Mouse (Mus musculus): ENCODE results near the gene Olfr109. TPM values are rescaled to one million over a fixed set of nuclear protein-coding genes. Genes with fewer than 3 reads are reported as not detected.

Gene Olfr109
- total and polyA plus RNA-seq, 3 experiments: not detected

DNA sequence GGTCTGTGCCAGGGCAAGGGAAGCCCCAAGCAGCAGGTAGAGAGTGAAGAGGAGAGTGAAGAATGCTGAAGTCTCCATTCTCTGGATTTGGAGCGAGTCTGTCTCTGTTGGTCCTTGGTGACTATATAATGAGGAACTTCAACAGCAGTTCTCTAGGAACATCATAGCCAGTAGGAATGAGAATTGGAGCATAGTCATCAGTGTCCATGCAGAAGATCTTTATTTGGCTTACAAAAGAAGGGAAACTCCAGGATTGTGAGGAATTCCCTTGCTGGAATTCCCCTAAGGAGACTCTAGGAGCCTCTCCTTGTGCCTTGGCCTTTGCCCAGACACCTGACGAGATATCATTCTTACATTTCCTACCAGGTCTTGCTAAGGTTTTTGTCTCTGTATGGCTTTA, 24.7 kb downstream of the Olfr109 start, which contains the start of gene H2-M2:
H2-M2 (minus strand) TSS at position 101 of the 400 bp plus-strand sequence.
- H3K36me3 ChIP-seq (replicated peaks in 1 of 2; ENCODE audit: control insufficient read depth in 1 of 2, insufficient read depth in 1 of 2, low read length in 1 of 2): no peaks in the 10 kb centered on the region
- in situ Hi-C loops (cut with MboI; ENCODE audit: low pct_ligation_motif_present, low pct_unique_long_range_greater_than_20kb, low sequenced_read_pairs): no loop called here
- no peak within 1 kb of the TSS for H3K9ac ChIP-seq (ENCODE audit: insufficient read depth, low read depth)
- no peak within 1 kb of the TSS for H3K4me3 ChIP-seq (replicated peaks in 1 of 3; ENCODE audit: low read depth in 2 of 3, low read length in 2 of 3, poor library complexity in 1 of 3)
- no peaks in the 10 kb centered on the region for H3K4me1 ChIP-seq (ENCODE audit: control insufficient read depth in 1 of 2, insufficient read depth in 2 of 2)
- dilution Hi-C loops (cut with MboI; ENCODE audit: extremely low pct_ligation_motif_present, extremely low pct_unique_long_range_greater_than_20kb, low sequenced_read_pairs): no loop called here
- H3K79me2 ChIP-seq (replicated peaks; ENCODE audit: control insufficient read depth, extremely low read depth, insufficient read depth, poor library complexity, severe bottlenecking): no peaks in the 10 kb centered on the region
- DNase-seq (ENCODE audit: extremely low read depth): no peak
- TF ChIP-seq ZNF384 (IDR thresholded peaks at IDR 0.05; ENCODE audit: low read depth, low read length) (no peak), E2F4 (IDR thresholded peaks at IDR 0.05; ENCODE audit: insufficient replicate concordance, low read depth, low read length) (no peak), JUN (IDR thresholded peaks at IDR 0.05; ENCODE audit: insufficient read depth, low read depth, low read length) (no peak), GABPA (IDR thresholded peaks at IDR 0.05; ENCODE audit: insufficient replicate concordance, low read depth, low read length) (no peak), TBP (conservative IDR thresholded peaks at IDR 0.05; ENCODE audit: low read depth, low read length) (no peak), JUND (conservative IDR thresholded peaks at IDR 0.05; ENCODE audit: low read depth, low read length) (no peak), MAZ (IDR thresholded peaks at IDR 0.05; ENCODE audit: low read depth, low read length) (no peak), PAX5 (IDR thresholded peaks at IDR 0.05; ENCODE audit: low read length) (no peak), USF1 (IDR thresholded peaks at IDR 0.05; ENCODE audit: low read depth, low read length) (no peak), RCOR1 (conservative IDR thresholded peaks at IDR 0.05; ENCODE audit: low read depth, low read length) (no peak), NRF1 (IDR thresholded peaks at IDR 0.05; ENCODE audit: low read depth, low read length) (no peak), MXI1 (IDR thresholded peaks at IDR 0.05; ENCODE audit: low read depth, low read length) (no peak), UBTF (IDR thresholded peaks at IDR 0.05; ENCODE audit: low read depth, low read length) (no peak), EP300 (IDR thresholded peaks at IDR 0.05; ENCODE audit: low read length) (no peak)
- no peak within 1 kb of the TSS for H3K27ac ChIP-seq (ENCODE audit: insufficient read depth, low read depth)
- H3K9me3 ChIP-seq (replicated peaks; ENCODE audit: low read length): peaks cover 14% of the 10 kb centered on the region
- H3K27me3 ChIP-seq (replicated peaks): no peaks in the 10 kb centered on the region
- no peak within 1 kb of the TSS for H3K4me2 ChIP-seq (ENCODE audit: insufficient read depth, low read depth, poor library complexity, severe bottlenecking)

DNA sequence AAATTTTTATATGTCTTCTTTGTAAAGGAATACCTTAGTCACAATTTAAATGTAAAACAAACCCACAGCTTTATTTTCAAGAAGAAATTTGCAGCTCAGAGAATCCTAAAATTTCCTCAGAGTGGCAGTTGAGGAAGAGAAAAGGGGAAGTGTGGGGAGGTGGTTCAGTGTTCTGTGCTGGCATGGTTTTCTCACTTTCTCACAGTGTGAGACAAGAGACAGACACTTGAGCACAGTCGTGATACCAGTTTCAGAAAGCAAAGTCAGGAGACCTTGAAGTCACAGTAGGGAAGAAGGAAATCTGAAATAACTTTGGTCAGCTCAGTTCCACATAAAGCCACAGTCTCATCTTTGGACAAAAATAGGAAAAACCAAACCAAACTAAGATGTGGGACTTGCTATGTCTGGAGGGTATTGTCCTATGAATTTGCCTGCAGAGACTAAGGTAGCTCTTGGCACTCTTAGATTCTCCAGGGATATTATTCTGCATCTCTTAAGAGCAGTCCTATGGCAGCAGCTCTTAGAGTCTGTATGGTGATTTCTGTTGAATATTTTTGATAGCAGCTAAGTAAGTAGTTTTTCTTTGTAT, 33.3 kb downstream of the Olfr109 start, which contains the start of gene Olfr110:
Olfr110 (plus strand) TSS at position 539 of the 589 bp plus-strand sequence.
- Histone ChIP-seq H3K9ac (ENCODE audit: insufficient read depth, low read depth) (no peak within 1 kb of the TSS), H3K4me2 (ENCODE audit: insufficient read depth, low read depth, poor library complexity, severe bottlenecking) (no peak within 1 kb of the TSS), H3K36me3 (replicated peaks in 1 of 2; ENCODE audit: control insufficient read depth in 1 of 2, insufficient read depth in 1 of 2, low read length in 1 of 2) (no peaks in the 10 kb centered on the region), H3K27me3 (replicated peaks) (no peaks in the 10 kb centered on the region), H3K4me3 (replicated peaks in 1 of 3; ENCODE audit: low read depth in 2 of 3, low read length in 2 of 3, poor library complexity in 1 of 3) (no peak within 1 kb of the TSS), H3K27ac (ENCODE audit: insufficient read depth, low read depth) (no peak within 1 kb of the TSS), H3K4me1 (ENCODE audit: control insufficient read depth in 1 of 2, insufficient read depth in 2 of 2) (no peaks in the 10 kb centered on the region), H3K79me2 (replicated peaks; ENCODE audit: control insufficient read depth, extremely low read depth, insufficient read depth, poor library complexity, severe bottlenecking) (no peaks in the 10 kb centered on the region), H3K9me3 (replicated peaks; ENCODE audit: low read length) (peaks cover 3% of the 10 kb centered on the region)
- TF ChIP-seq TBP (conservative IDR thresholded peaks at IDR 0.05; ENCODE audit: low read depth, low read length) (no peak), ELF1 (IDR thresholded peaks at IDR 0.05; ENCODE audit: low read depth, low read length) (no peak), CHD1 (IDR thresholded peaks at IDR 0.05; ENCODE audit: low read depth, low read length) (no peak), ZKSCAN1 (IDR thresholded peaks at IDR 0.05; ENCODE audit: borderline replicate concordance, low read depth, low read length) (no peak), USF1 (IDR thresholded peaks at IDR 0.05; ENCODE audit: low read depth, low read length) (no peak), E2F4 (IDR thresholded peaks at IDR 0.05; ENCODE audit: insufficient replicate concordance, low read depth, low read length) (no peak), SMC3 (IDR thresholded peaks at IDR 0.05; ENCODE audit: low read depth, low read length) (no peak), ZNF384 (IDR thresholded peaks at IDR 0.05; ENCODE audit: low read depth, low read length) (no peak), MEF2A (IDR thresholded peaks at IDR 0.05; ENCODE audit: borderline replicate concordance, low read depth, low read length) (no peak)
- in situ Hi-C loops (cut with MboI; ENCODE audit: low pct_ligation_motif_present, low pct_unique_long_range_greater_than_20kb, low sequenced_read_pairs) (no loop called here), dilution Hi-C loops (cut with MboI; ENCODE audit: extremely low pct_ligation_motif_present, extremely low pct_unique_long_range_greater_than_20kb, low sequenced_read_pairs) (no loop called here)
- peak; percentile 1 for DNase-seq (ENCODE audit: extremely low read depth)

All from CH12.LX (cell line).